Mouse (Mus musculus) heart, embryonic 11.5 days (tissue): ENCODE results near the gene 4930522L14Rik. TPM values are rescaled to one million over a fixed set of nuclear protein-coding genes. Genes with fewer than 3 reads are reported as not detected.
"Not testable (repeated sequence)": the region's sequence is repeated elsewhere in the genome, so short reads cannot be mapped to it uniquely, and the experiment has no call there.

Experiments used
- ATAC-seq: fragments of 200-750 bp; cut with Nextera tagmentation; replicated peaks from 2 replicates; pipeline ENCODE4 v1.8.0; 2017; ENCODE audit warnings: moderate library complexity; ENCODE audit not compliant: insufficient number of reproducible peaks, low FRiP score, low TSS enrichment
- H3K27ac ChIP-seq: fragments of 300-500 bp; sonication (generic); 2 replicates; pipeline ENCODE4 v1.5.1; 2014; ENCODE audit warnings: mild to moderate bottlenecking, low read depth, low read length
- H3K27me3 ChIP-seq: fragments of 300-500 bp; sonication (generic); 2 replicates; pipeline ENCODE4 v1.6.1; 2014; ENCODE audit warnings: mild to moderate bottlenecking, low read length, mixed read lengths; ENCODE audit not compliant: control insufficient read depth, insufficient read depth
- H3K36me3 ChIP-seq: fragments of 300-500 bp; sonication (generic); 2 replicates; pipeline ENCODE4 v1.6.1; 2014; ENCODE audit warnings: mild to moderate bottlenecking, low read length, moderate library complexity, mixed read lengths; ENCODE audit not compliant: control insufficient read depth, insufficient read depth
- H3K4me1 ChIP-seq: fragments of 300-500 bp; sonication (generic); 2 replicates; pipeline ENCODE4 v1.6.1; 2014; ENCODE audit warnings: low read length; ENCODE audit not compliant: control insufficient read depth, insufficient read depth
- H3K4me2 ChIP-seq: fragments of 300-500 bp; sonication (generic); 2 replicates; pipeline ENCODE4 v1.6.1; 2014; ENCODE audit warnings: mild to moderate bottlenecking, moderate library complexity
- H3K4me3 ChIP-seq: fragments of 300-500 bp; sonication (generic); 2 replicates; pipeline ENCODE4 v1.5.1; 2014; ENCODE audit warnings: low read depth, low read length
- H3K9ac ChIP-seq: fragments of 300-500 bp; sonication (generic); 2 replicates; pipeline ENCODE4 v1.6.1; 2014; ENCODE audit warnings: mild to moderate bottlenecking, low read depth, low read length, moderate library complexity
- H3K9me3 ChIP-seq: fragments of 300-500 bp; sonication (generic); replicated peaks from 2 replicates; pipeline ENCODE4 v1.6.1; 2016; ENCODE audit warnings: low read length; ENCODE audit not compliant: control insufficient read depth
- WGBS: fragments of 180-500 bp; shearing (Covaris S2); extraction: QIAGEN DNeasy Blood & Tissue Kit; methylation state at CpG from one replicate; pipeline ENCODE4 v1.1.7; 2014; ENCODE audit not compliant: insufficient replicate concordance; 5-methylcytosine and 5-hydroxymethylcytosine counted together
- polyA plus RNA-seq: library from polyadenylated mRNA; unstranded; fragments of >200 nt; fragmentation: Nextera tagmentation; extraction: Ambion mirVana; gene quantifications from 2 replicates; pipeline ENCODE4 v1.2.1, GENCODE M21; 2014

The 4930522L14Rik gene
- polyA plus RNA-seq, 1 experiment from 2014 or later = 7.5 TPM

DNA sequence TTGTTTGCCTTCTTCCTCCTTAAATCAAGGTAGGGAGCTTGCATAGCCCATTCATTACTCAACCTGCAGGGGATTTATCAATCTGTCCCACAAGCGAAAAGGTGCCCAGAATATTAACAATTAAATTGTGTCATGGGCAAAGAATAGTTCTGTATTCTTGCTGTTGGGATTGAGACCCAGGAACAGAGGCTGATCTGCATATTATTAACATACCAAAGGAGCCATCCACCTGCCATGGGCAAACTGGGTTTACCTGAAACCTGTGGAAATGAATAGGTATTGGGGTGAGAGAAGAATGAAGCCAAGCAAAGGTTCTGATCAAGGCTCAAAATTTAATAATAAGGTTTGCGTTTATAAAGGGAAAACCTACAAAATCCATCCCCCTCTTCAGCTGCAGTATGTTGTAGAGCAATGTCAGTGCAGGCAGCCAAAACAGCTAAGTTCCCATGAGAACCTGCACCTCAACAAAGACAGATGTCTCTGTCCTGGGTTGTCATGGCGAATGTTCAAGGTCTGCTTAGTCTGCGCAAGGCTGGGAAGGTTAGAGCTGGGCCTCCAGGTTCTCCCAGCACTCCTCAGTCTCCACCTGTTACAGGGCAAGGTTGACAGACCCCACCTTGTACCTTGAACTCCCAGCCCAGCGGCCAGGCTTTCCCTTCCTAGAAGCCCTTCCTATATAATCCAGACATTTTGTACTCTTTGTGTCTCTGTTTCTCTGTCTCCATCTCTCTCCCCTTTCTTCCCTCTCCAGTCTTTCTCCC, 60.3 kb downstream of the 4930522L14Rik start:
- not testable (repeated sequence) for ATAC-seq, H3K9ac ChIP-seq

DNA sequence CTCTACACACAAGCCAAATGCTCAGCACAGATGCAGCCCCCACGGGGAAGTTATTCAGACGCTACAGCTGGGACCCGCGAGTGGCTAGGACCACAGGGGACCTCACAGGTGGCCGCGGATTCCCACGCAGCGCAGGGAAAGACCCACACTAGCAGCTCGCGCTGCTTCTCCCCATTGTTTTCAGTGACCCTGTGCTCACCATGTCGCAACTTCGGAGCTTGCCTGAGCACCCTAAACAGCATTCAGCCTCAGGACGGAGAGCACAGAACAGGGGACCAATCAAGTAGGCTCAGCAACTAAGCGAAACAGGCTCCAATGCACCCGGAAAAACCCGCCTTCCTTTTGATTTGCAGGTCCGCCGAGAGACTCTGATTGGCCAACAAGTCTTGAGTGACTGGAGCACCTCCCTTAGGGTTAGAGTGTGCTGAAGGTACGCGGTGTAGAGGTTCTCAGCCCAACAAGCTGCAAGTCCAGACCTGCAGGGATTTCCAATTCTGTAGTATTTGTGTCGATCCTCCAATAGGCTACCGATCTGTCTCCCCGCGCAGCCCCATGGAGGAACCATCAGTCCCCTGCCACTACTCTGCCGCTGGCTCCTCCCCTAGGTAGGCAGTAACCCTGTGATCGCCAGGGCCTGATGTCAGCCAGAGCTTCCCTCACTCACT, 61.0 kb downstream of the 4930522L14Rik start, which contains the start of gene 5430403G16Rik:
5430403G16Rik (minus strand) TSS at position 505 of the 665 bp plus-strand sequence.
- not testable (repeated sequence) for H3K9me3 ChIP-seq, H3K36me3 ChIP-seq, H3K4me1 ChIP-seq, H3K27me3 ChIP-seq
- Histone ChIP-seq H3K27ac (peak within 1 kb of the TSS; percentile 59; the same call in 1 of the 2 replicates), H3K9ac (peak within 1 kb of the TSS; percentile 84), H3K4me3 (peak within 1 kb of the TSS; percentile 69), H3K4me2 (peak within 1 kb of the TSS; percentile 72)
- WGBS = 0% methylated on average over 23 of the region's 26 CpGs
- peak; percentile 99 for ATAC-seq

More for the DNA sequence above, 60.3 kb downstream of the 4930522L14Rik start:
- H3K9me3 ChIP-seq, H3K27ac ChIP-seq, H3K36me3 ChIP-seq, H3K27me3 ChIP-seq, H3K4me1 ChIP-seq: not testable (repeated sequence)
- H3K4me2 ChIP-seq = peak overlapping the region; percentile 72
- WGBS = 53% methylated on average over 5 of the region's 5 CpGs
- H3K4me3 ChIP-seq = peak overlapping the region; percentile 69

Other genes with a start within 250 kb of the 4930522L14Rik start
- 5.4 and 5.8 TPM in 2 replicates for gene Crlf2, start 192.9 kb downstream of the 4930522L14Rik start, polyA plus RNA-seq
- 1.6 and 1.9 TPM in 2 replicates for gene 5430403G16Rik, start 60.8 kb downstream of the 4930522L14Rik start, polyA plus RNA-seq
- 0.44 and 0.62 TPM in 2 replicates for gene Gm15446, start 171.5 kb upstream of the 4930522L14Rik start, polyA plus RNA-seq
- 13.3 and 15.5 TPM in 2 replicates for gene Zfp932, start 244.6 kb upstream of the 4930522L14Rik start, polyA plus RNA-seq